9 mouse cellular contexts compared by ENCODE assay signal in genomic region chr6:67200715-67201322, GRCm38 (mm10). TPM values are rescaled to one million over a fixed set of nuclear protein-coding genes. Genes with fewer than 3 reads are reported as not detected.
DNase-seq lines count a peak whose midpoint lies in the region; ATAC-seq lines count a peak whose summit lies in the region.
"Had no signal": no experiment of that assay in that cellular context is flagged by ENCODE, and none has a peak within 500 bp of the region (broad histone marks: within the 10 kb centered on the region; RNA-seq: fewer than 3 reads in every experiment).

No protein-coding gene starts in this region.

- intact Hi-C loops in heart, postnatal 36 days (cut with DNase I) = no loop called here

- H3K4me2 ChIP-seq in heart, embryonic 11.5 days = no peak overlapping the region
- H3K4me2 ChIP-seq: stomach, embryonic 15.5 days had no signal

- peak; percentile 38 to 52 for DNase-seq in heart, adult 18-20 months
- DNase-seq in testis, postnatal 10 days (ENCODE audit: low spot score) = peak; percentile 51
- no peak for DNase-seq in testis, postnatal 14 days (ENCODE audit: low spot score)
- DNase-seq in heart, postnatal 36 days = peak; percentile 31 to 32
- no peak for DNase-seq in B cell, adult 2 months
- no peak for DNase-seq in frontal cortex, postnatal 25 days (ENCODE audit: low spot score in 2 of 2)

- no peaks in the 10 kb centered on the region for H3K4me1 ChIP-seq in heart, embryonic 11.5 days (ENCODE audit: control insufficient read depth, insufficient read depth, low read length)
- H3K4me1 ChIP-seq: stomach, embryonic 15.5 days had no signal

- ATAC-seq in heart, embryonic 11.5 days (replicated peaks; ENCODE audit: insufficient number of reproducible peaks, low FRiP score, low TSS enrichment) = no peak
- ATAC-seq in erythroid progenitor cell, adult 5-6 weeks (replicated peaks; ENCODE audit: low FRiP score, poor library complexity, severe bottlenecking) = no peak

- no peak overlapping the region for H3K9ac ChIP-seq in heart, embryonic 11.5 days (ENCODE audit: low read depth, low read length)
- H3K9ac ChIP-seq: stomach, embryonic 15.5 days had no signal

- WGBS in heart, embryonic 11.5 days (ENCODE audit: insufficient replicate concordance) = 42% methylated on average over 5 of the region's 5 CpGs

- H3K27ac ChIP-seq in heart, embryonic 11.5 days (ENCODE audit: low read depth, low read length) = no peak overlapping the region
- H3K27ac ChIP-seq: stomach, embryonic 15.5 days had no signal

- H3K27me3 ChIP-seq in heart, embryonic 11.5 days (ENCODE audit: control insufficient read depth, insufficient read depth, low read length) = no peaks in the 10 kb centered on the region
- H3K27me3 ChIP-seq: stomach, embryonic 15.5 days had no signal

- H3K4me3 ChIP-seq in heart, embryonic 11.5 days (ENCODE audit: low read depth, low read length) = no peak overlapping the region
- H3K4me3 ChIP-seq: stomach, embryonic 15.5 days had no signal

- H3K36me3 ChIP-seq in heart, embryonic 11.5 days (ENCODE audit: control insufficient read depth, insufficient read depth, low read length) = no peaks in the 10 kb centered on the region
- H3K36me3 ChIP-seq: stomach, embryonic 15.5 days had no signal

- no peaks in the 10 kb centered on the region for H3K9me3 ChIP-seq in heart, embryonic 11.5 days (replicated peaks; ENCODE audit: control insufficient read depth, low read length)
- H3K9me3 ChIP-seq: stomach, embryonic 15.5 days had no signal

RNA-seq across cellular contexts. Expression of gene Serbp1, which starts 37.2 kb away (rescaled TPM):
- 100 to 1,000 TPM; 208 to 214 TPM for total RNA-seq in heart, adult 18-20 months (2021)
- polyA plus RNA-seq in heart, embryonic 11.5 days (2014; fragmentation: Nextera tagmentation; extraction: Ambion mirVana) = 447 and 449 TPM in 2 replicates
- 100 to 1,000 TPM; 201 to 234 TPM for total RNA-seq in heart, postnatal 36 days (2021)
- total RNA-seq in erythroid progenitor cell, adult 5-6 weeks (2015; ENCODE audit: low replicate concordance) = 456 and 459 TPM in 2 replicates
- total RNA-seq in erythroid progenitor cell, adult 5-6 weeks (2017; ENCODE audit: low replicate concordance) = 627 and 659 TPM in 2 replicates

Comparison
In these comparisons a context has a peak if more than half of its experiments do, and no peak if none do; other contexts are left out.
1. DNase-seq: peak in heart, adult 18-20 months (2 of 2), testis, postnatal 10 days (single experiment) and heart, postnatal 36 days (2 of 2); none in testis, postnatal 14 days (single experiment), B cell, adult 2 months (0 of 2) and frontal cortex, postnatal 25 days (0 of 2).